Mouse (Mus musculus) right cerebral cortex, postnatal 4 days (tissue): Measurements from ENCODE around the gene Gm11096.
A peak's percentile ranks its signal among the peaks of the same experiment; 100 is the strongest.

Experiments
- DNase-seq: peaks from one replicate; pipeline ENCODE4 v3.0.0-alpha.2; 2022

The Gm11096 gene

GRCm38 (mm10) chr17:81441463-81441862 is at the start of gene Gm11096:
Gene Gm11096, plus strand, starts transcription at chr17:81441763.
- DNase-seq: no peak

- no peak for DNase-seq
Measured at GRCm38 (mm10) chr17:81393040-81393439, 48.5 kb upstream of the Gm11096 start.

GRCm38 (mm10) chr17:81394124-81394523 is 47.4 kb upstream of the Gm11096 start:
- DNase-seq: no peak

- no peak for DNase-seq
Measured at GRCm38 (mm10) chr17:81397434-81397833, 44.1 kb upstream of the Gm11096 start.

- DNase-seq: no peak
Measured at GRCm38 (mm10) chr17:81400377-81400776, 41.2 kb upstream of the Gm11096 start.

- DNase-seq: no peak
Measured at GRCm38 (mm10) chr17:81402636-81403035, 38.9 kb upstream of the Gm11096 start.

GRCm38 (mm10) chr17:81403121-81403520 is 38.4 kb upstream of the Gm11096 start:
- DNase-seq: no peak

- no peak for DNase-seq
Measured at GRCm38 (mm10) chr17:81404225-81404624, 37.3 kb upstream of the Gm11096 start.

- DNase-seq: no peak
Measured at GRCm38 (mm10) chr17:81412736-81413135, 28.8 kb upstream of the Gm11096 start.

- no peak for DNase-seq
Measured at GRCm38 (mm10) chr17:81416361-81417114, 25.0 kb upstream of the Gm11096 start.

- no peak for DNase-seq
Measured at GRCm38 (mm10) chr17:81419802-81420459, 21.6 kb upstream of the Gm11096 start.

- no peak for DNase-seq
Measured at GRCm38 (mm10) chr17:81424256-81424912, 17.2 kb upstream of the Gm11096 start.

GRCm38 (mm10) chr17:81427245-81427644 is 14.3 kb upstream of the Gm11096 start:
- no peak for DNase-seq

GRCm38 (mm10) chr17:81432733-81433132 is 8.8 kb upstream of the Gm11096 start:
- DNase-seq: no peak

GRCm38 (mm10) chr17:81433148-81433547 is 8.4 kb upstream of the Gm11096 start:
- no peak for DNase-seq

- DNase-seq: no peak
Measured at GRCm38 (mm10) chr17:81455269-81455668, 13.7 kb downstream of the Gm11096 start.

- no peak for DNase-seq
Measured at GRCm38 (mm10) chr17:81455977-81456376, 14.4 kb downstream of the Gm11096 start.

- no peak for DNase-seq
Measured at GRCm38 (mm10) chr17:81459379-81459778, 17.8 kb downstream of the Gm11096 start.

GRCm38 (mm10) chr17:81468941-81469340 is 27.4 kb downstream of the Gm11096 start:
- no peak for DNase-seq

- DNase-seq: no peak
Measured at GRCm38 (mm10) chr17:81473363-81473762, 31.8 kb downstream of the Gm11096 start.

- no peak for DNase-seq
Measured at GRCm38 (mm10) chr17:81477420-81477819, 35.9 kb downstream of the Gm11096 start.

GRCm38 (mm10) chr17:81479807-81480206 is 38.2 kb downstream of the Gm11096 start:
- DNase-seq: no peak

- DNase-seq: peak; percentile 50
Measured at GRCm38 (mm10) chr17:81480351-81481161, 39.0 kb downstream of the Gm11096 start.
